8 mouse cellular contexts compared by ENCODE assay signal in genomic region chr17:80875352-80876044, GRCm38 (mm10).
DNase-seq lines count a peak whose midpoint lies in the region; ATAC-seq and TF ChIP-seq lines count a peak whose summit lies in the region.

No protein-coding gene starts in this region.

- no peaks in the 10 kb centered on the region for H3K27me3 ChIP-seq in forebrain, embryonic 16.5 days (replicated peaks; ENCODE audit: control insufficient read depth, insufficient read depth, low read length)
- no peaks in the 10 kb centered on the region for H3K27me3 ChIP-seq in forebrain, embryonic 15.5 days
- H3K27me3 ChIP-seq in hindbrain, postnatal 0 days (ENCODE audit: insufficient read depth, low read length), result no peaks in the 10 kb centered on the region

- no peaks in the 10 kb centered on the region for H3K9me3 ChIP-seq in forebrain, embryonic 16.5 days (ENCODE audit: control insufficient read depth, low read length)
- H3K9me3 ChIP-seq in forebrain, embryonic 15.5 days, result no peaks in the 10 kb centered on the region
- no peaks in the 10 kb centered on the region for H3K9me3 ChIP-seq in hindbrain, postnatal 0 days (ENCODE audit: low read length)

- peak; percentile 47 for DNase-seq in 3T3-L1 (ENCODE audit: low read depth, low spot score)
- DNase-seq in cerebellum, adult 9-10 months, result peak; percentile 89
- peak; percentile 76 for DNase-seq in hindbrain, postnatal 0 days (ENCODE audit: low spot score)
- DNase-seq in lung, postnatal 4 days, result peak; percentile 53 to 59
- no peak for DNase-seq in spleen, postnatal 4 days (ENCODE audit: low spot score in 2 of 2)
- DNase-seq in thymus, postnatal 4 days, result no peak

- H3K4me3 ChIP-seq in forebrain, embryonic 16.5 days (replicated peaks; ENCODE audit: low read length), result no peak overlapping the region
- H3K4me3 ChIP-seq in forebrain, embryonic 15.5 days, result no peak overlapping the region
- no peak overlapping the region for H3K4me3 ChIP-seq in hindbrain, postnatal 0 days (ENCODE audit: low read length)

- WGBS in forebrain, embryonic 16.5 days, result 28% methylated on average over 7 of the region's 7 CpGs
- WGBS in forebrain, embryonic 15.5 days, result 33% methylated on average over 7 of the region's 7 CpGs
- 28% methylated on average over 7 of the region's 7 CpGs for WGBS in hindbrain, postnatal 0 days

- no peak overlapping the region for H3K27ac ChIP-seq in forebrain, embryonic 16.5 days (ENCODE audit: low read length)
- no peak overlapping the region for H3K27ac ChIP-seq in forebrain, embryonic 15.5 days (replicated peaks)
- H3K27ac ChIP-seq in hindbrain, postnatal 0 days, result 0 out of 2 replicates have a peak overlapping the region, but pooled peaks have one; percentile 11

- ATAC-seq in forebrain, embryonic 16.5 days, result peak; percentile 59; the same call in 1 of the 2 replicates
- no peak; the same call in 1 of the 2 replicates for ATAC-seq in forebrain, embryonic 15.5 days (replicated peaks)
- ATAC-seq in hindbrain, postnatal 0 days, result peak; percentile 83

- H3K36me3 ChIP-seq in forebrain, embryonic 16.5 days (ENCODE audit: control insufficient read depth, insufficient read depth), result no peaks in the 10 kb centered on the region
- H3K36me3 ChIP-seq in forebrain, embryonic 15.5 days, result no peaks in the 10 kb centered on the region
- no peaks in the 10 kb centered on the region for H3K36me3 ChIP-seq in hindbrain, postnatal 0 days (ENCODE audit: insufficient read depth, low read length)

- no peak overlapping the region for H3K9ac ChIP-seq in forebrain, embryonic 16.5 days (replicated peaks; ENCODE audit: low read depth, low read length)
- no peak overlapping the region for H3K9ac ChIP-seq in forebrain, embryonic 15.5 days (replicated peaks)
- H3K9ac ChIP-seq in hindbrain, postnatal 0 days (replicated peaks; ENCODE audit: low read length), result no peak overlapping the region

- TF ChIP-seq CTCF in hindbrain, postnatal 0 days (IDR thresholded peaks at IDR 0.05; ENCODE audit: low read depth), result peak; percentile 77

- H3K4me2 ChIP-seq in forebrain, embryonic 16.5 days (ENCODE audit: low read length), result no peak overlapping the region
- H3K4me2 ChIP-seq in forebrain, embryonic 15.5 days (replicated peaks), result no peak overlapping the region
- no peak overlapping the region for H3K4me2 ChIP-seq in hindbrain, postnatal 0 days (ENCODE audit: low read depth, low read length)

- peaks cover 6% of the 10 kb centered on the region for H3K4me1 ChIP-seq in forebrain, embryonic 16.5 days (replicated peaks; ENCODE audit: control insufficient read depth, insufficient read depth, low read length)
- peaks cover 6% of the 10 kb centered on the region for H3K4me1 ChIP-seq in forebrain, embryonic 15.5 days
- H3K4me1 ChIP-seq in hindbrain, postnatal 0 days (ENCODE audit: insufficient read depth, low read length), result 0 out of 2 replicates have a peak, but pooled peaks cover 2% of the 10 kb centered on the region

Comparison
In these comparisons a context has a peak if more than half of its experiments do, and no peak if none do; other contexts are left out.
1. DNase-seq: peak in 3T3-L1 (single experiment), cerebellum, adult 9-10 months (single experiment), hindbrain, postnatal 0 days (single experiment) and lung, postnatal 4 days (2 of 2); none in spleen, postnatal 4 days (0 of 2) and thymus, postnatal 4 days (single experiment).